Mouse (Mus musculus) MEL (cell line): ENCODE results near the gene Krt7.

Experiments used
- CTCF ChIP-seq, 3 experiments: IDR thresholded peaks in 2 of 3; conservative IDR thresholded peaks in 1 of 3; 2 replicates each; pipeline ENCODE4 v1.5.1; 2011 to 2012; ENCODE audit warnings: low read length in 3 of 3, low read depth in 2 of 3, mild to moderate bottlenecking in 2 of 3, improper control_type of control experiment in 1 of 3, inconsistent platforms in 1 of 3, mixed read lengths in 1 of 3, moderate library complexity in 1 of 3; ENCODE audit not compliant: control insufficient read depth in 1 of 3, insufficient read depth in 1 of 3, poor library complexity in 1 of 3, severe bottlenecking in 1 of 3
- EP300 ChIP-seq, 2 experiments: IDR thresholded peaks; 2 replicates each; pipeline ENCODE4 v1.6.1; 2011; ENCODE audit warnings: improper control_type of control experiment in 2 of 2, low read length in 2 of 2, low read depth in 1 of 2, mild to moderate bottlenecking in 1 of 2
- GABPA ChIP-seq: IDR thresholded peaks from 2 replicates; pipeline ENCODE4 v1.6.1; 2012; ENCODE audit warnings: low read depth, mild to moderate bottlenecking, inconsistent platforms, low read length, improper control_type of control experiment, moderate library complexity
- GATA1 ChIP-seq: IDR thresholded peaks from 2 replicates; pipeline ENCODE4 v1.6.1; 2011; ENCODE audit warnings: low read depth, low read length, improper control_type of control experiment
- MXI1 ChIP-seq: IDR thresholded peaks from 2 replicates; pipeline ENCODE4 v1.6.1; 2011; ENCODE audit warnings: mild to moderate bottlenecking, low read depth, low read length, improper control_type of control experiment
- NRF1 ChIP-seq: IDR thresholded peaks from 2 replicates; pipeline ENCODE4 v1.6.1; 2014; ENCODE audit warnings: low read depth, mild to moderate bottlenecking, inconsistent platforms, low read length, improper control_type of control experiment, moderate library complexity; ENCODE audit not compliant: poor library complexity, insufficient read depth, severe bottlenecking
- SMC3 ChIP-seq: IDR thresholded peaks from 2 replicates; pipeline ENCODE4 v1.6.1; 2011; ENCODE audit warnings: low read depth, low read length, improper control_type of control experiment
- UBTF ChIP-seq: IDR thresholded peaks from 2 replicates; pipeline ENCODE4 v1.6.1; 2012; ENCODE audit warnings: low read depth, mild to moderate bottlenecking, inconsistent platforms, low read length, improper control_type of control experiment, moderate library complexity, borderline replicate concordance; ENCODE audit not compliant: insufficient read depth
- ZC3H11A ChIP-seq: IDR thresholded peaks from 2 replicates; pipeline ENCODE4 v1.6.1; 2012; ENCODE audit warnings: low read depth, mild to moderate bottlenecking, inconsistent platforms, low read length, improper control_type of control experiment
- ZKSCAN1 ChIP-seq: IDR thresholded peaks from 2 replicates; pipeline ENCODE4 v1.6.1; 2012; ENCODE audit warnings: low read depth, mild to moderate bottlenecking, inconsistent platforms, low read length, improper control_type of control experiment, moderate library complexity

GRCm38 (mm10) chr15:101412188-101412587, 1.3 kb downstream of the Krt7 start:
- TF ChIP-seq GATA1 = no peak
- no peak for TF ChIP-seq CTCF (IDR thresholded peaks at IDR 0.05 in 2 of 3, conservative IDR thresholded peaks at IDR 0.05 in 1 of 3; ENCODE audit: control insufficient read depth in 1 of 3, insufficient read depth in 1 of 3, low read depth in 2 of 3, low read length in 3 of 3, poor library complexity in 1 of 3, severe bottlenecking in 1 of 3)
- no peak for TF ChIP-seq SMC3
- no peak for TF ChIP-seq ZKSCAN1
- no peak for TF ChIP-seq MXI1
- TF ChIP-seq GABPA = no peak
- no peak for TF ChIP-seq ZC3H11A
- TF ChIP-seq EP300 (IDR thresholded peaks at IDR 0.05; ENCODE audit: low read depth in 1 of 2, low read length in 2 of 2) = no peak
- no peak for TF ChIP-seq UBTF
- no peak for TF ChIP-seq NRF1
